Mouse (Mus musculus): ENCODE results near the gene Dock9. TPM values are rescaled to one million over a fixed set of nuclear protein-coding genes. Genes with fewer than 3 reads are reported as not detected.

The Dock9 gene
- polyA plus RNA-seq, 1 experiment from 2014 or later: 5.5 TPM

- H3K9me3 ChIP-seq: no peaks in the 10 kb centered on the region
- H3K9ac ChIP-seq: no peak overlapping the region
- no peak overlapping the region for H3K4me2 ChIP-seq
- H3K4me1 ChIP-seq: peaks cover 22% of the 10 kb centered on the region
- 59% methylated on average over 4 of the region's 4 CpGs for WGBS
- H3K36me3 ChIP-seq: no peaks in the 10 kb centered on the region
- H3K27ac ChIP-seq: no peak overlapping the region
- peaks cover 54% of the 10 kb centered on the region for H3K27me3 ChIP-seq
- H3K4me3 ChIP-seq: no peak overlapping the region
- ATAC-seq (ENCODE audit: insufficient number of reproducible peaks, insufficient read depth, low FRiP score, low TSS enrichment, low read depth): no peak
These were observed 233.7 kb downstream of the Dock9 start for GRCm38 (mm10) chr14:121563954-121564353.

- WGBS: 84% methylated on average over 13 of the region's 13 CpGs
- Histone ChIP-seq H3K9ac (no peak overlapping the region), H3K27me3 (peaks cover 69% of the 10 kb centered on the region), H3K36me3 (no peaks in the 10 kb centered on the region), H3K4me2 (no peak overlapping the region), H3K27ac (no peak overlapping the region), H3K4me3 (no peak overlapping the region), H3K4me1 (peaks cover 9% of the 10 kb centered on the region), H3K9me3 (no peaks in the 10 kb centered on the region)
- no peak for ATAC-seq (ENCODE audit: insufficient number of reproducible peaks, insufficient read depth, low FRiP score, low TSS enrichment, low read depth)
These were observed 238.6 kb downstream of the Dock9 start for GRCm38 (mm10) chr14:121559026-121559425.

- H3K4me1 ChIP-seq: peaks cover 9% of the 10 kb centered on the region
- no peaks in the 10 kb centered on the region for H3K9me3 ChIP-seq
- peak overlapping the region; percentile 58 for H3K27ac ChIP-seq
- WGBS: 43% methylated on average over 21 of the region's 21 CpGs
- no peaks in the 10 kb centered on the region for H3K36me3 ChIP-seq
- peak overlapping the region; percentile 36 for H3K4me2 ChIP-seq
- H3K4me3 ChIP-seq: no peak overlapping the region
- no peak for ATAC-seq (ENCODE audit: insufficient number of reproducible peaks, insufficient read depth, low FRiP score, low TSS enrichment, low read depth)
- peaks cover 74% of the 10 kb centered on the region for H3K27me3 ChIP-seq
- no peak overlapping the region for H3K9ac ChIP-seq
These were observed 241.0 kb downstream of the Dock9 start for GRCm38 (mm10) chr14:121556401-121557315.

- Histone ChIP-seq H3K9ac (no peak overlapping the region), H3K4me1 (peaks cover 9% of the 10 kb centered on the region), H3K27ac (no peak overlapping the region), H3K36me3 (no peaks in the 10 kb centered on the region; the same call in 1 of the 2 replicates), H3K4me3 (no peak overlapping the region), H3K4me2 (no peak overlapping the region), H3K9me3 (no peaks in the 10 kb centered on the region), H3K27me3 (peaks cover 66% of the 10 kb centered on the region)
- ATAC-seq (ENCODE audit: insufficient number of reproducible peaks, insufficient read depth, low FRiP score, low TSS enrichment, low read depth): no peak
These were observed 243.9 kb downstream of the Dock9 start for GRCm38 (mm10) chr14:121553785-121554184.

GRCm38 (mm10) chr14:121552586-121552985 lies 245.1 kb downstream of the Dock9 start:
- Histone ChIP-seq H3K9ac (no peak overlapping the region), H3K4me1 (peaks cover 9% of the 10 kb centered on the region), H3K9me3 (no peaks in the 10 kb centered on the region), H3K4me2 (no peak overlapping the region), H3K4me3 (no peak overlapping the region), H3K27me3 (peaks cover 62% of the 10 kb centered on the region), H3K36me3 (no peaks in the 10 kb centered on the region; the same call in 1 of the 2 replicates), H3K27ac (no peak overlapping the region)
- ATAC-seq (ENCODE audit: insufficient number of reproducible peaks, insufficient read depth, low FRiP score, low TSS enrichment, low read depth): no peak
- 83% methylated on average over 5 of the region's 5 CpGs for WGBS

- H3K4me1 ChIP-seq: no peaks in the 10 kb centered on the region
- no peak overlapping the region for H3K27ac ChIP-seq
- no peak overlapping the region for H3K4me3 ChIP-seq
- no peak overlapping the region for H3K9ac ChIP-seq
- H3K9me3 ChIP-seq: no peaks in the 10 kb centered on the region
- no peaks in the 10 kb centered on the region; the same call in 1 of the 2 replicates for H3K36me3 ChIP-seq
- H3K4me2 ChIP-seq: no peak overlapping the region
- 69% methylated on average over 6 of the region's 6 CpGs for WGBS
- H3K27me3 ChIP-seq: peaks cover 71% of the 10 kb centered on the region
- ATAC-seq (ENCODE audit: insufficient number of reproducible peaks, insufficient read depth, low FRiP score, low TSS enrichment, low read depth): no peak
These were observed 247.8 kb downstream of the Dock9 start for GRCm38 (mm10) chr14:121549834-121550233.

GRCm38 (mm10) chr14:121547745-121548144 lies 249.9 kb downstream of the Dock9 start:
- no peak for ATAC-seq (ENCODE audit: insufficient number of reproducible peaks, insufficient read depth, low FRiP score, low TSS enrichment, low read depth)
- no peaks in the 10 kb centered on the region for H3K9me3 ChIP-seq
- H3K36me3 ChIP-seq: no peaks in the 10 kb centered on the region; the same call in 1 of the 2 replicates
- no peak overlapping the region for H3K4me3 ChIP-seq
- 40% methylated on average over 7 of the region's 7 CpGs for WGBS
- H3K27ac ChIP-seq: no peak overlapping the region
- no peak overlapping the region for H3K9ac ChIP-seq
- H3K4me2 ChIP-seq: no peak overlapping the region
- H3K4me1 ChIP-seq: no peaks in the 10 kb centered on the region
- H3K27me3 ChIP-seq: peaks cover 53% of the 10 kb centered on the region

GRCm38 (mm10) chr14:121546621-121547020 lies 251.0 kb downstream of the Dock9 start:
- no peak overlapping the region for H3K4me3 ChIP-seq
- peaks cover 42% of the 10 kb centered on the region for H3K27me3 ChIP-seq
- no peak overlapping the region for H3K9ac ChIP-seq
- WGBS: 77% methylated on average over 5 of the region's 5 CpGs
- no peaks in the 10 kb centered on the region for H3K4me1 ChIP-seq
- no peak overlapping the region for H3K27ac ChIP-seq
- H3K9me3 ChIP-seq: no peaks in the 10 kb centered on the region
- ATAC-seq (ENCODE audit: insufficient number of reproducible peaks, insufficient read depth, low FRiP score, low TSS enrichment, low read depth): no peak
- H3K4me2 ChIP-seq: no peak overlapping the region
- H3K36me3 ChIP-seq: no peaks in the 10 kb centered on the region; the same call in 1 of the 2 replicates

- H3K27me3 ChIP-seq: peaks cover 39% of the 10 kb centered on the region
- H3K4me3 ChIP-seq: no peak overlapping the region
- no peaks in the 10 kb centered on the region for H3K9me3 ChIP-seq
- H3K9ac ChIP-seq: no peak overlapping the region
- H3K4me1 ChIP-seq: no peaks in the 10 kb centered on the region
- no peak for ATAC-seq (ENCODE audit: insufficient number of reproducible peaks, insufficient read depth, low FRiP score, low TSS enrichment, low read depth)
- H3K36me3 ChIP-seq: no peaks in the 10 kb centered on the region; the same call in 1 of the 2 replicates
- H3K4me2 ChIP-seq: no peak overlapping the region
- WGBS: 85% methylated on average over 14 of the region's 14 CpGs
- no peak overlapping the region for H3K27ac ChIP-seq
These were observed 251.9 kb downstream of the Dock9 start for GRCm38 (mm10) chr14:121545551-121546331.

GRCm38 (mm10) chr14:121541262-121541661 lies 256.4 kb downstream of the Dock9 start:
- WGBS: 86% methylated on average over 7 of the region's 7 CpGs
- Histone ChIP-seq H3K4me2 (no peak overlapping the region), H3K36me3 (no peaks in the 10 kb centered on the region), H3K4me3 (no peak overlapping the region), H3K27ac (no peak overlapping the region), H3K9me3 (0 out of 2 replicates have a peak, but pooled peaks cover 3% of the 10 kb centered on the region), H3K9ac (no peak overlapping the region), H3K4me1 (no peaks in the 10 kb centered on the region), H3K27me3 (peaks cover 14% of the 10 kb centered on the region)
- no peak; the same call in 1 of the 2 replicates for ATAC-seq (ENCODE audit: insufficient number of reproducible peaks, insufficient read depth, low FRiP score, low TSS enrichment, low read depth)

GRCm38 (mm10) chr14:121534501-121534900 lies 263.1 kb downstream of the Dock9 start:
- H3K4me1 ChIP-seq: no peaks in the 10 kb centered on the region
- H3K4me3 ChIP-seq: no peak overlapping the region
- H3K27me3 ChIP-seq: peaks cover 9% of the 10 kb centered on the region; the same call in 1 of the 2 replicates
- 82% methylated on average over 3 of the region's 3 CpGs for WGBS
- no peak for ATAC-seq (ENCODE audit: insufficient number of reproducible peaks, insufficient read depth, low FRiP score, low TSS enrichment, low read depth)
- H3K9ac ChIP-seq: no peak overlapping the region
- H3K9me3 ChIP-seq: 0 out of 2 replicates have a peak, but pooled peaks cover 3% of the 10 kb centered on the region
- no peaks in the 10 kb centered on the region for H3K36me3 ChIP-seq
- H3K27ac ChIP-seq: no peak overlapping the region
- H3K4me2 ChIP-seq: no peak overlapping the region
